Mouse (Mus musculus): ENCODE results near the gene Mtus2. TPM values are rescaled to one million over a fixed set of nuclear protein-coding genes. Genes with fewer than 3 reads are reported as not detected.

Gene Mtus2
- polyA plus RNA-seq, 1 experiment = 33.3 TPM

- H3K27me3 ChIP-seq (ENCODE audit: control insufficient read depth, insufficient read depth, low read length) = no peaks in the 10 kb centered on the region
Measured at GRCm38 (mm10) chr5:148056831-148057230, 99.7 kb downstream of the Mtus2 start.

DNA sequence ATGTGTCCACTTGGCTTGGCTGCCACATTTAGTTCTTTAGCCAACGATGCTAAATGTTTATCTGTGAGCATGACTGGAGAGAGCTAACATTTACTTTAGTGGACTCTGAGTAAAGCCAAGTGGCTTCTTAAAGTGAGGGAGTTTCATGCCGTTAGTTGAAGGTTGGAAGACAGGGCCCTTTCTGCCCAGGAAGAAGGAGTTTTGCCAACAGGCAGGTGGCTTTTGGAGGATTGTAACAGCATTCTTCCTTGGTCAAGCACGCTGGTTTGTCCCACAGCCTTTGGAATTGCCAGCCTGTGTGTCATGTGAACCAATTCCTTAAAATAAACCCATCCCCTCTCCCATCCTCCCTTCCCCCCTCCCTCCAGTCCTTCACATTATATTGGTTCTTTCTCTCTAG lies 100.3 kb downstream of the Mtus2 start:
- peak; percentile 52 to 72 for DNase-seq

More at GRCm38 (mm10) chr5:148056831-148057230, 99.7 kb downstream of the Mtus2 start:
- peak in 1 of 2 experiments; percentile 41 for DNase-seq
- no peak for TF ChIP-seq CTCF (IDR thresholded peaks at IDR 0.05; ENCODE audit: borderline replicate concordance, insufficient read depth, low read depth, low read length)
- no peak for TF ChIP-seq POLR2A (IDR thresholded peaks at IDR 0.05; ENCODE audit: borderline replicate concordance, insufficient read depth, low read length)
- peaks cover 37% of the 10 kb centered on the region for H3K4me1 ChIP-seq (ENCODE audit: control insufficient read depth, insufficient read depth, low read length)
- WGBS = 9% methylated on average over 1 of the region's 1 CpGs
- no peak overlapping the region for H3K27ac ChIP-seq (ENCODE audit: insufficient read depth, low read length)
- no peak overlapping the region for H3K4me3 ChIP-seq (replicated peaks; ENCODE audit: insufficient read depth, low read depth, low read length)

DNA sequence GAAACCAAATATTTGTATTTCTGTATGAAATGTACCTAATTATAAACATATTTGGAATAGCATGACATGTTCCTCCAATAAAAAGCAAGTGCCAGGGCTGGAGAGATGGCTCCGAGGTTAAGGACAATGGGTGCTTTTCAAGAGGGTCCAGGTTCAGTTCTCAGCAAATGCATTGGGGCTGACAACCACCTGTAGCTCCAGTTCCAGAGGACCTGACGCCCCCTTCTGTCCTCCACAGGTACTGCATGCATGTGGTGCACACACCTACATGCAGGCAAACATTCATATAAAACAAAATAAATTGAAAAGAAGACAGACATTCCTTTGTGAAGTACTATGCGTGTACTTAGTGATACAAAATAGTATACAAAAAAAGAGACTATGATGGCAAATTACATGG lies 102.2 kb downstream of the Mtus2 start:
- Histone ChIP-seq H3K4me3 (replicated peaks; ENCODE audit: insufficient read depth, low read depth, low read length) (no peak overlapping the region), H3K27me3 (ENCODE audit: control insufficient read depth, insufficient read depth, low read length) (no peaks in the 10 kb centered on the region), H3K4me1 (ENCODE audit: control insufficient read depth, insufficient read depth, low read length) (peaks cover 31% of the 10 kb centered on the region), H3K27ac (ENCODE audit: insufficient read depth, low read length) (no peak overlapping the region)
- 73% methylated on average over 3 of the region's 3 CpGs for WGBS
- peak; percentile 22; the same call in 1 of the 2 replicates for TF ChIP-seq CTCF (IDR thresholded peaks at IDR 0.05; ENCODE audit: borderline replicate concordance, insufficient read depth, low read depth, low read length)
- no peak for TF ChIP-seq POLR2A (IDR thresholded peaks at IDR 0.05; ENCODE audit: borderline replicate concordance, insufficient read depth, low read length)
- DNase-seq = no peak

More for the DNA sequence above, 100.3 kb downstream of the Mtus2 start:
- TF ChIP-seq CTCF (IDR thresholded peaks at IDR 0.05; ENCODE audit: borderline replicate concordance, insufficient read depth, low read depth, low read length) = no peak
- TF ChIP-seq POLR2A (IDR thresholded peaks at IDR 0.05; ENCODE audit: borderline replicate concordance, insufficient read depth, low read length) = no peak
- H3K27ac ChIP-seq (ENCODE audit: insufficient read depth, low read length) = peak overlapping the region; percentile 15; the same call in 1 of the 2 replicates
- H3K4me1 ChIP-seq (ENCODE audit: control insufficient read depth, insufficient read depth, low read length) = peaks cover 36% of the 10 kb centered on the region
- 8% methylated on average over 3 of the region's 3 CpGs for WGBS
- no peak overlapping the region for H3K4me3 ChIP-seq (replicated peaks; ENCODE audit: insufficient read depth, low read depth, low read length)
- H3K27me3 ChIP-seq (ENCODE audit: control insufficient read depth, insufficient read depth, low read length) = no peaks in the 10 kb centered on the region

DNA sequence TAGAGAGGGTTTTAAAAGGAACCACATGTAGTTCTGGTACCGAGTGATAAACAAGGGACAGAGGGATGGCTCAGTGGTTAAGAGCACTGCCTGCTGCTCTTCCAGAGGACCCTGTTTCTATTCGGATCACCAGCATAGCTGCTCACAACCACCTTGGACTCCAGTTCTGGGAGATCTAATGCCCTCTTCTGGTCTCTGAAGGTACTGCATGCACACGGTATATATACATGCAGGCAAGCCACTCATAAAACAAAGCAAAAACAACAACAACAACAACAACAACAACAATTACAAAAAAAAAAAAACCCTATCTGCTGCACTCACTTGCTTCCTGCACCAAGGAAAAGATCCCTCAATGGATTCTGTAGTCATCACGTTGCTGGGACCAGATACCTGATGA lies 104.7 kb downstream of the Mtus2 start:
- no peak for DNase-seq
- H3K27me3 ChIP-seq (ENCODE audit: control insufficient read depth, insufficient read depth, low read length) = no peaks in the 10 kb centered on the region
- 87% methylated on average over 4 of the region's 4 CpGs for WGBS
- H3K4me1 ChIP-seq (ENCODE audit: control insufficient read depth, insufficient read depth, low read length) = peaks cover 28% of the 10 kb centered on the region
- 0 out of 2 replicates have a peak, but pooled peaks have one; percentile 12 for TF ChIP-seq CTCF (IDR thresholded peaks at IDR 0.05; ENCODE audit: borderline replicate concordance, insufficient read depth, low read depth, low read length)
- TF ChIP-seq POLR2A (IDR thresholded peaks at IDR 0.05; ENCODE audit: borderline replicate concordance, insufficient read depth, low read length) = no peak
- no peak overlapping the region for H3K4me3 ChIP-seq (replicated peaks; ENCODE audit: insufficient read depth, low read depth, low read length)
- no peak overlapping the region for H3K27ac ChIP-seq (ENCODE audit: insufficient read depth, low read length)

GRCm38 (mm10) chr5:148063745-148064144 lies 106.6 kb downstream of the Mtus2 start:
- no peaks in the 10 kb centered on the region for H3K27me3 ChIP-seq (ENCODE audit: control insufficient read depth, insufficient read depth, low read length)
- DNase-seq = peak in 1 of 2 experiments; percentile 71
- H3K27ac ChIP-seq (ENCODE audit: insufficient read depth, low read length) = no peak overlapping the region
- WGBS = 16% methylated on average over 3 of the region's 3 CpGs
- H3K4me3 ChIP-seq (replicated peaks; ENCODE audit: insufficient read depth, low read depth, low read length) = no peak overlapping the region
- H3K4me1 ChIP-seq (ENCODE audit: control insufficient read depth, insufficient read depth, low read length) = peaks cover 16% of the 10 kb centered on the region
- no peak for TF ChIP-seq POLR2A (IDR thresholded peaks at IDR 0.05; ENCODE audit: borderline replicate concordance, insufficient read depth, low read length)
- no peak for TF ChIP-seq CTCF (IDR thresholded peaks at IDR 0.05; ENCODE audit: borderline replicate concordance, insufficient read depth, low read depth, low read length)

GRCm38 (mm10) chr5:148065251-148065650 lies 108.1 kb downstream of the Mtus2 start:
- no peak overlapping the region for H3K27ac ChIP-seq (ENCODE audit: insufficient read depth, low read length)
- H3K4me3 ChIP-seq (replicated peaks; ENCODE audit: insufficient read depth, low read depth, low read length) = no peak overlapping the region
- DNase-seq = no peak
- no peaks in the 10 kb centered on the region for H3K27me3 ChIP-seq (ENCODE audit: control insufficient read depth, insufficient read depth, low read length)
- TF ChIP-seq POLR2A (IDR thresholded peaks at IDR 0.05; ENCODE audit: borderline replicate concordance, insufficient read depth, low read length) (no peak), CTCF (IDR thresholded peaks at IDR 0.05; ENCODE audit: borderline replicate concordance, insufficient read depth, low read depth, low read length) (no peak)
- H3K4me1 ChIP-seq (ENCODE audit: control insufficient read depth, insufficient read depth, low read length) = peaks cover 17% of the 10 kb centered on the region
- WGBS = 5% methylated on average over 5 of the region's 5 CpGs

- 56% methylated on average over 4 of the region's 4 CpGs for WGBS
- peaks cover 11% of the 10 kb centered on the region; the same call in 1 of the 2 replicates for H3K4me1 ChIP-seq (ENCODE audit: control insufficient read depth, insufficient read depth, low read length)
Measured at GRCm38 (mm10) chr5:148069909-148070308, 112.8 kb downstream of the Mtus2 start.

DNA sequence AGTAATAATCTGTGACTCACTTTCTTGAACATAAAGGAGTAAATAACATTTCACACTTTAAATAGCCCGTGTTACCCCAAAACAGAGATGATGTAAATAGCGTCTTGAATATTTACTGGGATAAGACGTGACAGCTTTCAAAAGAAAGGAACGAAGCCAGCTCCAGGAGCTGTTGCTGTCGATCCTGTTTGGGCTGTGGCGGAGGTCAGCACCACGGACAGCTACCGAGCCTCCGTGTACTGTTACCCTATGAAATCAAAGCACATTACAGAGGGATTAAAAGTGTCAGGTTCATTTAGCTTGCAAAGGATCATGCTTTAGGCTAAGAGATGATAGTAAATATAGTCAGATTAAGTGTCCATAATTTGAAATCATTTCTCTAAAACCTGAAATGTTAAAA lies 114.7 kb downstream of the Mtus2 start:
- Histone ChIP-seq H3K27ac (ENCODE audit: insufficient read depth, low read length) (no peak overlapping the region), H3K27me3 (ENCODE audit: control insufficient read depth, insufficient read depth, low read length) (no peaks in the 10 kb centered on the region), H3K4me3 (replicated peaks; ENCODE audit: insufficient read depth, low read depth, low read length) (no peak overlapping the region), H3K4me1 (ENCODE audit: control insufficient read depth, insufficient read depth, low read length) (peaks cover 5% of the 10 kb centered on the region; the same call in 1 of the 2 replicates)
- 35% methylated on average over 9 of the region's 9 CpGs for WGBS
- no peak for DNase-seq
- TF ChIP-seq POLR2A (IDR thresholded peaks at IDR 0.05; ENCODE audit: borderline replicate concordance, insufficient read depth, low read length) = no peak
- TF ChIP-seq CTCF (IDR thresholded peaks at IDR 0.05; ENCODE audit: borderline replicate concordance, insufficient read depth, low read depth, low read length) = no peak

More at GRCm38 (mm10) chr5:148069909-148070308, 112.8 kb downstream of the Mtus2 start:
- Histone ChIP-seq H3K27ac (ENCODE audit: insufficient read depth, low read length) (no peak overlapping the region), H3K27me3 (ENCODE audit: control insufficient read depth, insufficient read depth, low read length) (no peaks in the 10 kb centered on the region), H3K4me3 (replicated peaks; ENCODE audit: insufficient read depth, low read depth, low read length) (no peak overlapping the region)
- no peak for DNase-seq
- TF ChIP-seq CTCF (IDR thresholded peaks at IDR 0.05; ENCODE audit: borderline replicate concordance, insufficient read depth, low read depth, low read length) = no peak
- no peak for TF ChIP-seq POLR2A (IDR thresholded peaks at IDR 0.05; ENCODE audit: borderline replicate concordance, insufficient read depth, low read length)
